Mouse (Mus musculus) heart, adult 9 months (tissue): Measurements from ENCODE around the gene Trappc10.
A peak's percentile ranks its signal among the peaks of the same experiment; 100 is the strongest.

Experiments
- DNase-seq, 2 experiments: peaks; one replicate each; pipeline ENCODE4 v3.0.0; 2022; ENCODE audit warnings: low spot score in 2 of 2

The Trappc10 gene

DNA sequence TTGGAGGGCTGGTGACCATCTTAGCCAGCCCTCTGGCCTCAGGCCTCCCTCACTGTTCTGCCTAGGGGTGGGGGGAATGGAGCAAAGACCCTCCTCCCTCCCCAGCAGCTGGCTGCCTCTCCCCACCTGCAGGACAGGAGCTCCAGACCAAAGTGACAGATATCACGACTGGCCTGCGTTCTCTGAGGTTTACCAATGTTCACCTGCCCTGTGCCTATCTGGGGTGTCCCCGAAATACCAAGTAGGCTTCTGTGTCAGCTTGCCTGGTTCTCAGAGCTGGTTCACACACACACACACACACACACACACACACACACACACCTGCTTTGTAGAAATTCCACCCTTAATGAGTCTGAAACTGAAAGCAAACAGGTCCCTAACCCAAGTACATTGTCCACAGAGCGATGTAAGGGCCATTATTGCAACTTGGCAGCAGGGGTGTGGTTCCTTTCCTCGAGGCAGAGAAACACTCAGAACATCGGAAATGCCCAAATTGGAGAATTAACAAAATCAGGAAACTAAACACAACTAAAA is 13.8 kb upstream of the Trappc10 start:
- DNase-seq = no peak

DNA sequence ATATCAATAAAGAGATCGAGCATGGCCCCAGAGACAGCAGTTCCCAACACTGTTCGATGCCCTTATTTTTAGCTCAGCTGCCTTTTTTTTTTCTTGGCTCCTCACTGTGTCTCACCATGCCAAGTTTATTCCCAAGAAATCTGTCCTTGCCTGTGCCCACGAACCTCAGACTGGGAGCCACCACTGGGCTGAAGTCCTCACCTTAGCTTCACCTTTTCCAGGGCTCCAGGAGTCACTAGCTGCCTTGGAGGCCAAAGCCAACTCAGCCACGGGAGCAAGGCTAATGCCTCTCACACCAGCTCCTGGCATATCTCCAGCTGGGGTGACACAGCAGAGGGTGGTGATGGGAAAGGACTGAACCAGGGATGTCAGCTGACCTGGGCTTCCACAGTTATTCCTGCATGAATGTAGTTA is 11.2 kb upstream of the Trappc10 start:
- DNase-seq = peak; percentile 65 to 75

- no peak for DNase-seq
These were observed 2.8 kb upstream of the Trappc10 start for GRCm38 (mm10) chr10:78247206-78247605.

DNA sequence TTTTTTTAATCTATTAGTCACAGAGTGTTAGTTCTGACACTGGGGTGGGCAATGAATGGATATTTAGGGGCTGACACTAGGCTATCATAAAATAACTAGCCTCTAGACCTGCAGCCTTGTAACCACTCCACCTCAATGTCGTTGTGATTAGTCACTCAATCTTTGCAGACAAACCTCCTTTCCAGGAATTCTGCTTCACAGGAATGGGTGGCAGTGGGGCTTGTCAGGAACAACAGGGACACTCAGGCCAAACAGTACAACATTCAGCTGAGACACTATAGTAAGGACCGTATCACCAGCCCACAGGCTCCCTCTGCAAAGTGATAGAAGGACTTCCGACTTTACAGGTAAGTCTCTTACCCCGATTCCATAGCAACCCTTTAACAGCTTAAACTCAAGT is 2.3 kb upstream of the Trappc10 start:
- no peak for DNase-seq

- DNase-seq = peak in 1 of 2 experiments; percentile 6
These were observed 745 bp upstream of the Trappc10 start for GRCm38 (mm10) chr10:78245225-78245547.

DNA sequence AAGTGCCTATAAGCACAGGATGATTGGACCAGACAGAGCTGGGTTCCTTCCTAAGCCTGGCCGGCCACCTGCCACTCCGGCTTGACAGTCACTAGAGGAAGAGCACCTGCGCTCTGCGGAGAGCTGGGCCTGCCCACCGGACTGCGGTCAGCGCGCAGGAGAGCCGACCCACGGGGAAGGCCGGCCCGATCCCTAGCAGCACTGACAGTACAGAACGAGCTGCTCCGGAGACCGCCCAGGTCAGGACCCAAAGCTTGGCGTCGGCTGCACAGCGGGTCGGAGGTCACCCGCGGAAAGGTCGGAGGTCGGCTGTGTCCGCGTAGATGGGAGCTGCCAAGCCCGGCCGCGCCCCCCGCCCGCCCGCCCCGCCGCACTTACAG is 393 bp downstream of the Trappc10 start:
- peak; percentile 25 to 33 for DNase-seq

DNA sequence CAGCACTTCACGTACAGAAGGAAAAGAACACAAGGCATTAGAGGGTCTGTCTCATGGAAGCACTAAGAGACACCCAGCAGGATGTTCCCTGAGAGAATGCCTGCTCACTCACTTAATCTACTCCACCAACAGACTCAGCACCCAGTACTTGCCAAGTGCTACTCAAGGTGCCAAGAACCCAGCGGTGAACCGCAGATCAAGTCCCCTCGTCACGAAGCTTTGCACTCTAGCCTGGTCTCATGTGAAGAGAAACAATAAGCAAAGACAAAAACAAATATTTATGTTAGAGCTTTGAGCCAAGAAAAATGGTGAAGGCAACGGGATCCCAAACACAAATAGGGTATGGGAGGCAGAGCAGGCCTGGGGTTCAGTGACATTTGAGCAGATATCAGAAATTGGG is 5.5 kb downstream of the Trappc10 start:
- no peak for DNase-seq

DNA sequence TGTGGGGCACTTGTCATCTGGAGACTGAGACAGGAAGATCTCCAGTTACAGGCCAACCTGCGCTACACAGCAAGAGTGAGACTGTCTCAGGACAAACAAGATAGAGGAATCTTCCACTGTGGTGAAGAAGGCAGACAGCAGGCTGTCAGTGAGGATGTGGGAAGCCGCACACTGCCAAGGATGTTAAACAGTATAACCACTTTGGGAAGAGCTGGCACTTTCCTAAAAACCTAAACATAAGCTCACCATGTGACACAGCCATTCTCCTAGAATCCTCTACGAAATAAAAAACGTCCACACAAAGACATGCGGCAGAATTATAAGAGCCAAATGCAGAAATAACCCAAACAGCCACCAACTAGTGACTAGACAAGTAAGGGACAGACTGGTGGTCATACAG is 6.1 kb downstream of the Trappc10 start:
- DNase-seq = no peak

GRCm38 (mm10) chr10:78237809-78238208 is 6.6 kb downstream of the Trappc10 start:
- DNase-seq = no peak

DNA sequence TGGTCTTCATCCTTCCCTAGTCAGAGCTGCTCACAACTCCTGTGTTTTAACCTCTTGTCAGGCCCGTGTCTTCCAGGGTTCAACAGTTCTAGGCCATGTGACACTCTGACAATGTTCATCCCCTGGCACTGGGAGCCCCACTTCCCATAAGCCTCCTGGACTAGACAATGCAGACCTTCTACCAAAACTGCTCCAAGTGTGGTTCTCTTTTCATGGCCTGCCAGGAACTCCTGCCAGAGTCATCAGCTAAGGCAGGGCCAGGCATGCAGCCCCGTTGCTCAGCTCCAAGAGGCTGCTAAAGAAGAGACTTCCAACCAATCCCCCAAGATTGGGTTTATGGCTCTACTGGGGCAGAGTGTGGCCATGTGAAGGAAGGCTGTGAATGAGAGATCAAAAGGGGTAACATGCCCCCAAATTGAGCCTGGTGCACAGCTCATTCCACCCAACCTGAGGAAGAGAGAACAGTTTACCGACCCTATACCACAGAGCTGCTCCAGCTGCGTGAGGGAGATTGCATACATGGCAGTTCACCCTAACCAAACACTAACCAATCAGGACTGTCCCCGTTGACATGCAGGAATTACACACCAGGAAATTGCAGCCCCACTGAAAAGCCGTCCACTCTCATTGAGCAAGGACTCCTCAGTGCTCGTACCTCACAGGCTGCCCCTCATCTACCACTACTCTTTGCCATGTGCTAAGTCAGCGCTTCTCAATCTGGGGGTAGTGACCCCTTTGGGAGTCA is 7.4 kb downstream of the Trappc10 start:
- DNase-seq = no peak

GRCm38 (mm10) chr10:78233756-78234155 is 10.7 kb downstream of the Trappc10 start:
- DNase-seq = no peak

- DNase-seq = no peak
These were observed 11.3 kb downstream of the Trappc10 start for GRCm38 (mm10) chr10:78233161-78233560.

- no peak for DNase-seq
These were observed 12.0 kb downstream of the Trappc10 start for GRCm38 (mm10) chr10:78232301-78232980.

DNA sequence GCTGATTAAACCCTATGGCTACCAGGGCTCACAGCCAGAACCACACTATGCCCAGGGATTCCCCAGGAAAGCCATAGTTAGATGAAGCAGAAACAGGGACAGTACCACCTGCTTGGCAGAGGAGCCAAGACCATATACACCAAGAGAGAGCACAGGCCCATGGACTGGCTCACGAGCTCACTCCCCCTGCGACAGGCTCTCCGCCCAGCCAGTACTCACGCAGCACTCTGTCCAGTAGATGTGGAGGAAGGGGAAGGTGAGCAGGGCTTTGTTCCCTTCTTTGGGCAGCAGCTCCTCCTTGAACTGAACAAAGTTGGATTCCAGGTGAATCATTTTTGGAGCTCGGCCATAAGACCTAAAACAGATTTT is 15.9 kb downstream of the Trappc10 start:
- no peak for DNase-seq

- peak; percentile 34 to 55 for DNase-seq
These were observed 16.4 kb downstream of the Trappc10 start for GRCm38 (mm10) chr10:78227875-78228559.

DNA sequence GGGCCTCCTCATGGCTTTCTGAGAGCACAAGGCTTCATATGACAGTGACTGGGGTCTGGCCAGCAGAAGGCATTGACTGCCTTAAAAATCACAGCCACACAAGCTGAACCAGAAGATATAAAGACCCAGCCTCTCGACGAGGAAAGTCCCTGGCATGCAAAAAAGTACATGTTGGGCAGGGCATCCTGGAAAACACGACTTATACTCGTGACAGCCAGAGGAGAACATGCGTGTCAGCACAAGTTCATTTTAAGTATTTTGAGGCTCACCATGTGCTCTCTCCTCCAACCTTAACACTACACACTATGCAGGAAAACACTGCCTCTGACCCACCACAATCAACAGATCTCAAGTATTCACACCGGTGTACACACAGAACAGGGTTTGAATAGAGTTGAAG is 20.3 kb downstream of the Trappc10 start:
- no peak for DNase-seq

GRCm38 (mm10) chr10:78222908-78223307 is 21.5 kb downstream of the Trappc10 start:
- peak; percentile 15 to 48 for DNase-seq

GRCm38 (mm10) chr10:78221315-78221714 is 23.1 kb downstream of the Trappc10 start:
- no peak for DNase-seq

- DNase-seq = no peak
These were observed 24.9 kb downstream of the Trappc10 start for GRCm38 (mm10) chr10:78219528-78219927.

GRCm38 (mm10) chr10:78218576-78218975 is 25.9 kb downstream of the Trappc10 start:
- no peak for DNase-seq

- no peak for DNase-seq
These were observed 27.9 kb downstream of the Trappc10 start for GRCm38 (mm10) chr10:78216376-78217083.

DNA sequence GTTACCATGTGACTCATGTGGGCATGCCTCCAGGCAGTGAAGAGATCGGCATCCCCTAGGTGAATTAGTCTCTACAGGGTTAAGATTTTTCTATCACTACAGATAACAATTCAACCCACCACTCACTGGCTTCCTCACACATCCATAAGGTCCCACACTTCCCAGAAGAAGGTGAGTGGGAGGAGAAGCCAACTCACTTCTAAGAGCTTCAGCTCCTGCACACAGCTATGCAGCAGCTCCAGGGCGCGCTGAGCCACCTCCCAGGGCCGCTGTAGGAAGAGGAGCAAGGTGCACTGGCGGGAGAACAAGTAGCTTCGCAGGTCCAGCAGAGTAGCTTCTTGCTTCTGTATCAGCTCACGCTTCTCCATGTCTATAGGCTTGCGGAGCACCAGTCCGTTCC is 30.1 kb downstream of the Trappc10 start:
- no peak for DNase-seq
